Mouse (Mus musculus) heart, adult 2 months (tissue): ENCODE results near the gene Rabgef1. TPM values are rescaled to one million over a fixed set of nuclear protein-coding genes. Genes with fewer than 3 reads are reported as not detected.

Source experiments
- DNase-seq, 2 experiments: peaks; one replicate each; pipeline ENCODE4 v3.0.0; 2021
- H3K27ac ChIP-seq: fragments of 200-600 bp; 2 replicates; pipeline ENCODE4 v1.8.1; 2022
- H3K27me3 ChIP-seq: fragments of 200-500 bp; 2 replicates; pipeline ENCODE4 v1.6.1; 2012; ENCODE audit warnings: mild to moderate bottlenecking, low read length, inconsistent platforms, mixed read lengths; ENCODE audit not compliant: control insufficient read depth, insufficient read depth
- H3K36me3 ChIP-seq: fragments of 200-500 bp; 2 replicates; pipeline ENCODE4 v1.6.1; 2012; ENCODE audit warnings: low read length, inconsistent platforms; ENCODE audit not compliant: control insufficient read depth, insufficient read depth
- H3K4me1 ChIP-seq: fragments of 200-500 bp; 2 replicates; pipeline ENCODE4 v1.6.1; 2011; ENCODE audit warnings: low read length; ENCODE audit not compliant: control insufficient read depth, insufficient read depth
- H3K4me3 ChIP-seq: fragments of 200-600 bp; 2 replicates; pipeline ENCODE4 v1.8.1; 2022
- H3K79me2 ChIP-seq: fragments of 200-500 bp; replicated peaks from 2 replicates; pipeline ENCODE4 v1.6.1; 2012; ENCODE audit warnings: mild to moderate bottlenecking, inconsistent platforms, low read length, moderate library complexity, mixed read lengths; ENCODE audit not compliant: control insufficient read depth, insufficient read depth
- H3K9ac ChIP-seq: fragments of 200-500 bp; 2 replicates; pipeline ENCODE4 v1.6.1; 2012; ENCODE audit warnings: low read depth, mild to moderate bottlenecking, control low read depth, inconsistent platforms, low read length, mixed read lengths
- CTCF ChIP-seq: fragments of 200-600 bp; IDR thresholded peaks from 2 replicates; pipeline ENCODE4 v1.8.1; 2022; ENCODE audit warnings: antibody characterized with exemption, mild to moderate bottlenecking, moderate library complexity
- EP300 ChIP-seq: fragments of 200-500 bp; IDR thresholded peaks from 2 replicates; pipeline ENCODE4 v1.6.1; 2011; ENCODE audit warnings: low read depth, low read length, control low read depth; ENCODE audit not compliant: insufficient read depth
- POLR2A ChIP-seq: fragments of 200-500 bp; IDR thresholded peaks from 2 replicates; pipeline ENCODE4 v1.6.1; 2011; ENCODE audit warnings: mild to moderate bottlenecking, low read depth, low read length, control low read depth; ENCODE audit not compliant: insufficient read depth
- WGBS: fragments of 180-500 bp; shearing (Covaris S2); methylation state at CpG from one replicate; pipeline ENCODE4 v1.1.7; 2018; 5-methylcytosine and 5-hydroxymethylcytosine counted together
- intact Hi-C: fragments of 180-260 bp; cut with DNase I; formaldehyde crosslinking; loops from one replicate; pipeline ENCODE4 v1.15.1; 2025
- polyA plus RNA-seq: library from polyadenylated mRNA; depleted of rRNA; stranded (reverse); fragments of >200 nt; gene quantifications from 2 replicates; pipeline ENCODE4 v1.2.3, GENCODE M21; 2012
- total RNA-seq, 2 experiments: library from RNA; stranded (reverse); gene quantifications; 2 replicates each; pipeline ENCODE4 v1.2.3; 2021

The Rabgef1 gene
- total and polyA plus RNA-seq, 3 experiments, result 15.6 to 25.5 (median 19.6) TPM

GRCm38 (mm10) chr5:130185312-130185711, 13.7 kb downstream of the Rabgef1 start:
- Histone ChIP-seq H3K36me3 (peaks cover 3% of the 10 kb centered on the region; the same call in 1 of the 2 replicates), H3K4me1 (peaks cover 6% of the 10 kb centered on the region), H3K27me3 (no peaks in the 10 kb centered on the region), H3K4me3 (no peak overlapping the region), H3K9ac (no peak overlapping the region), H3K79me2 (no peaks in the 10 kb centered on the region; the same call in 1 of the 2 replicates), H3K27ac (no peak overlapping the region)
- intact Hi-C loops, result no loop called here
- TF ChIP-seq EP300 (no peak), POLR2A (no peak), CTCF (no peak)
- 66% methylated on average over 6 of the region's 6 CpGs for WGBS
- no peak for DNase-seq

DNA sequence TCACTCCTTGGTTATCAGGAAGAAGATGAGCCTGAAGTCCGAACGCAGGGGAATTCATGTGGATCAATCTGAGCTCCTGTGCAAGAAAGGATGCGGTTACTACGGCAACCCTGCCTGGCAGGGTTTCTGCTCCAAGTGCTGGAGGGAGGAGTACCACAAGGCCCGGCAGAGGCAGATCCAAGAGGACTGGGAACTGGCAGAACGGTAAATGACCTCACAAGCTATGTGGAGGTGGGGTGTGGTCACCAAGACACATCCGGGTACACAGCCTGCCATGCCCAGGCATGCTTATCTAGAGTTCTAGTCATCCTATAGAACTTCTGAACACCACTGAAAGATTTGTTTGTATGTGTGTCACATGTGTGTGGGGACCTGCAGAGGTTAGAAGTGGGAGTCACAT, 15.8 kb downstream of the Rabgef1 start:
- Histone ChIP-seq H3K9ac (no peak overlapping the region), H3K79me2 (no peaks in the 10 kb centered on the region; the same call in 1 of the 2 replicates), H3K36me3 (peaks cover 6% of the 10 kb centered on the region), H3K27ac (no peak overlapping the region), H3K4me3 (no peak overlapping the region), H3K27me3 (no peaks in the 10 kb centered on the region), H3K4me1 (peaks cover 2% of the 10 kb centered on the region; the same call in 1 of the 2 replicates)
- TF ChIP-seq POLR2A (no peak), CTCF (no peak), EP300 (no peak)
- no peak for DNase-seq
- 65% methylated on average over 7 of the region's 7 CpGs for WGBS
- intact Hi-C loops, result no loop called here

- no peak overlapping the region for H3K4me3 ChIP-seq
- H3K36me3 ChIP-seq, result peaks cover 9% of the 10 kb centered on the region
- H3K9ac ChIP-seq, result no peak overlapping the region
- no peak for DNase-seq
- intact Hi-C loops, result no loop called here
- no peaks in the 10 kb centered on the region; the same call in 1 of the 2 replicates for H3K79me2 ChIP-seq
- TF ChIP-seq POLR2A (no peak), EP300 (no peak), CTCF (no peak)
- 90% methylated on average over 6 of the region's 6 CpGs for WGBS
- H3K27ac ChIP-seq, result no peak overlapping the region
- no peaks in the 10 kb centered on the region for H3K4me1 ChIP-seq
- H3K27me3 ChIP-seq, result no peaks in the 10 kb centered on the region
These were observed 19.3 kb downstream of the Rabgef1 start for GRCm38 (mm10) chr5:130190909-130191308.

DNA sequence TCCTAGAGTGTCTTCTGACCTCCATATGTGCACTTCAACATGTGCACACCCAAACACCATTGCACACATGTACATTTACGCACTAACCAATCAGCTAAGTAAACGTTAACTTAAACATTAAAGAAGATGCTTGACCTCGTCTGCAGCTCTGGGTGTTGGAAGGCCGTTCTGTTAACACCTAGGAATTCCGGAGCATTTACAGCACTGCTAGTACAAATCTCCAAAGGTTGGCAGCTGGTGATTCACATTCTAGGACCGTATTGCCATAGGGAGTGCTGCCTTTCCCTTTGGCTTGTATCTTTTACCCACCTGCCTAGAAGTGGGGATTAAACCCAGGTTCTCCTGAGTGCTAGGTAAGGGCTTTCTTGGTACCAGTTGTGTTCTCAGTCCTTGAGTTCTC, 20.3 kb downstream of the Rabgef1 start:
- DNase-seq, result no peak
- intact Hi-C loops, result no loop called here
- Histone ChIP-seq H3K27me3 (no peaks in the 10 kb centered on the region), H3K36me3 (peaks cover 11% of the 10 kb centered on the region), H3K79me2 (no peaks in the 10 kb centered on the region; the same call in 1 of the 2 replicates), H3K9ac (no peak overlapping the region), H3K4me1 (no peaks in the 10 kb centered on the region), H3K4me3 (no peak overlapping the region), H3K27ac (no peak overlapping the region)
- TF ChIP-seq CTCF, result no peak
- TF ChIP-seq POLR2A, result no peak
- TF ChIP-seq EP300, result no peak
- WGBS, result 77% methylated on average over 6 of the region's 6 CpGs

GRCm38 (mm10) chr5:130192356-130192944, 20.9 kb downstream of the Rabgef1 start:
- H3K27me3 ChIP-seq, result no peaks in the 10 kb centered on the region
- no peak for TF ChIP-seq EP300
- no peak for TF ChIP-seq POLR2A
- TF ChIP-seq CTCF, result no peak
- H3K4me1 ChIP-seq, result no peaks in the 10 kb centered on the region
- H3K79me2 ChIP-seq, result no peaks in the 10 kb centered on the region; the same call in 1 of the 2 replicates
- intact Hi-C loops, result no loop called here
- H3K9ac ChIP-seq, result no peak overlapping the region
- H3K4me3 ChIP-seq, result no peak overlapping the region
- no peak overlapping the region for H3K27ac ChIP-seq
- WGBS, result 55% methylated on average over 2 of the region's 2 CpGs
- no peak for DNase-seq
- peaks cover 11% of the 10 kb centered on the region for H3K36me3 ChIP-seq

- DNase-seq, result no peak
- intact Hi-C loops, result no loop called here
- Histone ChIP-seq H3K4me3 (no peak overlapping the region), H3K9ac (no peak overlapping the region), H3K27me3 (no peaks in the 10 kb centered on the region), H3K27ac (no peak overlapping the region), H3K79me2 (no peaks in the 10 kb centered on the region), H3K4me1 (no peaks in the 10 kb centered on the region), H3K36me3 (peaks cover 11% of the 10 kb centered on the region)
- no peak for TF ChIP-seq CTCF
- TF ChIP-seq POLR2A, result no peak
- no peak for TF ChIP-seq EP300
- 96% methylated on average over 3 of the region's 3 CpGs for WGBS
These were observed 22.2 kb downstream of the Rabgef1 start for GRCm38 (mm10) chr5:130193760-130194159.
